Mouse (Mus musculus) intestine, embryonic 14.5 days (tissue): Measurements from ENCODE around the gene Exosc3. TPM values are rescaled to one million over a fixed set of nuclear protein-coding genes. Genes with fewer than 3 reads are reported as not detected.

Experiments used
- ATAC-seq: fragments of 200-750 bp; cut with Nextera tagmentation; replicated peaks from 2 replicates; pipeline ENCODE4 v1.8.0; 2017; ENCODE audit warnings: low read depth, moderate number of reproducible peaks, moderate TSS enrichment, moderate library complexity; ENCODE audit not compliant: low FRiP score, low TSS enrichment
- DNase-seq: peaks from one replicate; pipeline ENCODE4 v3.0.0-alpha.2; 2018; ENCODE audit warnings: low spot score
- H3K27ac ChIP-seq: fragments of 300-500 bp; sonication (generic); 2 replicates; pipeline ENCODE4 v1.5.1; 2014; ENCODE audit warnings: low read depth, mild to moderate bottlenecking, control low read depth
- H3K27me3 ChIP-seq: fragments of 300-500 bp; sonication (generic); replicated peaks from 2 replicates; pipeline ENCODE4 v1.6.1; 2014; ENCODE audit warnings: low read length, control low read depth; ENCODE audit not compliant: control insufficient read depth, insufficient read depth
- H3K36me3 ChIP-seq: fragments of 300-500 bp; sonication (generic); 2 replicates; pipeline ENCODE4 v1.6.1; 2014; ENCODE audit warnings: low read length, control low read depth; ENCODE audit not compliant: control insufficient read depth, insufficient read depth
- H3K4me1 ChIP-seq: fragments of 300-500 bp; sonication (generic); replicated peaks from 2 replicates; pipeline ENCODE4 v1.6.1; 2014; ENCODE audit warnings: low read length, control low read depth, mixed read lengths; ENCODE audit not compliant: control insufficient read depth, insufficient read depth
- H3K4me2 ChIP-seq: fragments of 300-500 bp; sonication (generic); 2 replicates; pipeline ENCODE4 v1.6.1; 2014; ENCODE audit warnings: low read length
- H3K4me3 ChIP-seq: fragments of 300-500 bp; sonication (generic); 2 replicates; pipeline ENCODE4 v1.5.1; 2014; ENCODE audit warnings: low read depth, low read length, control low read depth, mixed read lengths
- H3K9ac ChIP-seq: fragments of 300-500 bp; sonication (generic); 2 replicates; pipeline ENCODE4 v1.6.1; 2014; ENCODE audit warnings: mild to moderate bottlenecking, low read length
- H3K9me3 ChIP-seq: fragments of 300-500 bp; sonication (generic); 2 replicates; pipeline ENCODE4 v1.6.1; 2016; ENCODE audit warnings: low read length, control low read depth; ENCODE audit not compliant: control insufficient read depth
- WGBS: fragments of 180-500 bp; shearing (Covaris S2); extraction: QIAGEN DNeasy Blood & Tissue Kit; methylation state at CpG from one replicate; pipeline ENCODE4 v1.1.7; 2014; 5-methylcytosine and 5-hydroxymethylcytosine counted together
- polyA plus RNA-seq: library from polyadenylated mRNA; unstranded; fragments of >200 nt; fragmentation: Nextera tagmentation; extraction: Ambion mirVana; gene quantifications from 2 replicates; pipeline ENCODE4 v1.2.1, GENCODE M21; 2014

Exosc3 gene
- polyA plus RNA-seq, 1 experiment from 2014 or later = 87.9 TPM

DNA sequence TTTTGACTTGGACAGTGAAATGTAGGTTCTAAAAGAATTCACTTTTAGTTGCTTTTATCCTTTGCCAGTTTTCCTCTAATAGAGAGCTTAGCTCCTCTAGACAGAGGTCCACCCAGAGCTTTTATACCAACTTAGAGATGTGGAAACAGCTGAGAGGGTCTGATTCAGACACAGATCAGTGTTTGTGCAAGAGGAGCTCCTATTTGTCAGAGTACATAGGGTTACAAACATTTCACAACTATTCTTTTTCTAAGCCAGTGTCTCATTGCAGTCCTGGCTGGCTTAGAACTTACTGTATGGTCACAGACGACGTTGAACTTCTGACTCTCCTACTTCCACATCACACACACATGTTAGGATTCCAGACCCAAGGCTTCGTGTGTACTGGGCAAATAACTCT lies 14.1 kb upstream of the Exosc3 start:
- Histone ChIP-seq H3K9ac (no peak overlapping the region), H3K27me3 (no peaks in the 10 kb centered on the region), H3K27ac (no peak overlapping the region), H3K4me2 (no peak overlapping the region), H3K4me1 (no peaks in the 10 kb centered on the region), H3K4me3 (no peak overlapping the region), H3K9me3 (no peaks in the 10 kb centered on the region), H3K36me3 (peaks cover 42% of the 10 kb centered on the region)
- ATAC-seq (no peak), DNase-seq (no peak)
- WGBS = 85% methylated on average over 3 of the region's 3 CpGs

DNA sequence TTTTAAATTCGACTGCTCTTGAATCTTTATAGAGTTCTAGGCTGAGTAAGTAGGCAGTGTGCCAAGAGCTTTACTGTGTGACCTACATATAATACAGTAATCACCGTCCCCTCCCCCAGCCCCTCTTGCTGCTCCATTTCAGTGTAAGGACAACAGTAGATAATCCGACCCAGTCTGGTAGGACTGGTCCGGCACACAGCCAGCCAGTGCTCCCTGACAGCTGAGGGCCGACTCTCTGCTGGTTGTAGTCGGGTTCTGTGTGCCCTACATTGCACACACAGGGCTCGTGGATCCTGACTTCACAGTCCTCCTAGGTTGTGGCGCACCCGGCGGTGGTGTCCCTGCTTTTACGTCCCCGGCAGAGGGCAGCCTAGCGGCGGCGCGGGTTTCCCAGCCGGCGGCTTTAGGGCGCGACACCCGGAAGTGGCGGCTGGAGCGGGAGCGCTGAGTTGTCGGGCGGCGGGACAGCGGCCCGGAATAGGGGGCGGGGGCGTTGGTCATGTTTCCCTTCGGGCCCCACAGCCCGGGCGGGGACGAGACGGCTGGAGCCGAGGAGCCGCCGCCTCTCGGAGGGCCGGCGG lies 773 bp downstream of the Exosc3 start, which contains the start of gene Dcaf10:
TSS of gene Dcaf10 (plus strand) at position 433 of the 581 bp plus-strand sequence.
- Histone ChIP-seq H3K27ac (peak within 1 kb of the TSS; percentile 98), H3K4me3 (peak within 1 kb of the TSS; percentile 97), H3K27me3 (no peaks in the 10 kb centered on the region), H3K4me1 (peaks cover 14% of the 10 kb centered on the region; the same call in 1 of the 2 replicates), H3K9ac (peak within 1 kb of the TSS; percentile 92), H3K36me3 (peaks cover 8% of the 10 kb centered on the region; the same call in 1 of the 2 replicates), H3K9me3 (no peaks in the 10 kb centered on the region), H3K4me2 (peak within 1 kb of the TSS; percentile 67)
- WGBS = under 1% methylated on average over 42 of the region's 42 CpGs
- ATAC-seq = peak; percentile 93
- DNase-seq = peak; percentile 98

DNA sequence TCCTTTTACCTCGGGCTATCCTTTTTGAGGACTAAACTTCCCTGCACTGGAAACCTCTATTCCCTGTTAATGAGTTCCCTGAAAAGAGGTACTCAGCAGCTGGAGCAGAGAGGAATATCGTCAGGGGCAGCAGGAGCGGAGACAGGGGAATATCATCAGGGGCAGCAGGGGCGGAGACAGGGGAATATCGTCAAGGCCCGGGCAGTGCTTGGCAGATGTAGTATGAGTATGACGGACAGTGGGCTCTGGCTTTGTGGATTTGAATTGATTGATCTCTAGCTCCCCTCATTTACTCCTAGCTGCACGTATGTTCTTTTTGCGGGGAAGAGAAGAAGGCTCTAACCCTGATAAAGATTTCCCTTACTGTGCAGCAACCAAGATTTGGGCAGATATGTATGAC lies 1.3 kb downstream of the Exosc3 start:
- Histone ChIP-seq H3K36me3 (peaks cover 8% of the 10 kb centered on the region; the same call in 1 of the 2 replicates), H3K9me3 (no peaks in the 10 kb centered on the region), H3K27ac (peak overlapping the region; percentile 98), H3K27me3 (no peaks in the 10 kb centered on the region), H3K9ac (peak overlapping the region; percentile 92; the same call in 1 of the 2 replicates), H3K4me3 (peak overlapping the region; percentile 97), H3K4me2 (peak overlapping the region; percentile 67), H3K4me1 (peaks cover 14% of the 10 kb centered on the region; the same call in 1 of the 2 replicates)
- WGBS = 55% methylated on average over 9 of the region's 9 CpGs
- no peak for DNase-seq
- ATAC-seq = no peak

DNA sequence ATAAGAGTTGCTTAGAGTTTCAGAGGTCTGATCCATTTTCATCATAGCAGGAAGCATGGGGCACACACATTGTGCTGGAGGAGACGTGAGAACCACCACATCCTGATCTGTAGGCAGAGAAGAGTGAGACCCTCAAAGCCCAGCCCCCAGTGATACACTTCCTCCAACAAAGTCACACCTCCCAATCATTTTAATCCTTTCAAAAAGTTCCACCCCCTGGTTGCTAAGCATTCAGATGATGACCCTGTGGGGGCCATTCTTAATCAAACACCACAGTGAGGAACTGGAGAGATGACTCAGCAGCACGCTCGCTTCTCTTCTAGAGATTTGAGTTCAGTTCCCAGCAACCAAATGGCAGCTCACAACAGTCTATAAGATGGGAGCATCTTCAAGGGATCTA lies 10.1 kb downstream of the Exosc3 start:
- Histone ChIP-seq H3K4me1 (no peaks in the 10 kb centered on the region), H3K4me2 (no peak overlapping the region), H3K27me3 (no peaks in the 10 kb centered on the region), H3K9ac (no peak overlapping the region), H3K27ac (no peak overlapping the region), H3K9me3 (no peaks in the 10 kb centered on the region), H3K36me3 (no peaks in the 10 kb centered on the region), H3K4me3 (no peak overlapping the region)
- DNase-seq (no peak), ATAC-seq (no peak)
- WGBS = 56% methylated on average over 3 of the region's 3 CpGs

DNA sequence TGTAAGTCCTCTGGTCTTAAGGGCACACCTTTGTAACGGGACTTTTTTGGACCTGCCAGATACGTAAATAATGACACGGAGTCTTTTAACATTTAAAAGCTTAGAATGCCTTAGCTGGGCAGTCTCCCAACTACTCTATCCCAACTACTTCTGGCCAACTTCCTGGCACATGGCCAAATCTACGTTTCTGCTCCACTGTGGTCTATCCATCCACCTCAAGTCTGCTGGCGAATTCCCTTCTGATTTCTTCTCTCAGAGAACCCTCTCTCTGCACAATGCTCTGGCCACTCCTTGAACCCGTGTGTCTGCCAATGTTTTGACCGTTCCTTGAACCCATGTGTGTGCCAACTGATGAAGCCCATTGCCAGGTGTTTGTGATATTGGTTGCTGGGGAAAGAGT lies 11.4 kb downstream of the Exosc3 start:
- no peak overlapping the region for H3K4me2 ChIP-seq
- H3K9me3 ChIP-seq = no peaks in the 10 kb centered on the region
- no peaks in the 10 kb centered on the region for H3K27me3 ChIP-seq
- no peaks in the 10 kb centered on the region for H3K4me1 ChIP-seq
- ATAC-seq (no peak), DNase-seq (no peak)
- H3K9ac ChIP-seq = no peak overlapping the region
- H3K36me3 ChIP-seq = no peaks in the 10 kb centered on the region
- H3K27ac ChIP-seq = no peak overlapping the region
- no peak overlapping the region for H3K4me3 ChIP-seq
- WGBS = 75% methylated on average over 7 of the region's 7 CpGs

GRCm38 (mm10) chr4:45320159-45320816 lies 22.2 kb downstream of the Exosc3 start:
- Histone ChIP-seq H3K9ac (peak overlapping the region; percentile 86), H3K4me1 (peaks cover 9% of the 10 kb centered on the region), H3K4me3 (peak overlapping the region; percentile 87), H3K27me3 (0 out of 2 replicates have a peak, but pooled peaks cover under 1% of the 10 kb centered on the region), H3K27ac (peak overlapping the region; percentile 87), H3K36me3 (peaks cover 30% of the 10 kb centered on the region), H3K9me3 (no peaks in the 10 kb centered on the region), H3K4me2 (peak overlapping the region; percentile 64)
- DNase-seq (peak; percentile 92), ATAC-seq (peak; percentile 92)
- under 1% methylated on average over 56 of the region's 56 CpGs for WGBS

GRCm38 (mm10) chr4:45311056-45311455 lies 31.5 kb downstream of the Exosc3 start:
- H3K36me3 ChIP-seq = peaks cover 54% of the 10 kb centered on the region
- no peak for DNase-seq
- no peak for ATAC-seq
- H3K27ac ChIP-seq = no peak overlapping the region
- H3K4me3 ChIP-seq = no peak overlapping the region
- H3K4me1 ChIP-seq = no peaks in the 10 kb centered on the region
- 88% methylated on average over 2 of the region's 2 CpGs for WGBS
- H3K9me3 ChIP-seq = no peaks in the 10 kb centered on the region
- H3K27me3 ChIP-seq = no peaks in the 10 kb centered on the region
- H3K9ac ChIP-seq = no peak overlapping the region
- H3K4me2 ChIP-seq = no peak overlapping the region

DNA sequence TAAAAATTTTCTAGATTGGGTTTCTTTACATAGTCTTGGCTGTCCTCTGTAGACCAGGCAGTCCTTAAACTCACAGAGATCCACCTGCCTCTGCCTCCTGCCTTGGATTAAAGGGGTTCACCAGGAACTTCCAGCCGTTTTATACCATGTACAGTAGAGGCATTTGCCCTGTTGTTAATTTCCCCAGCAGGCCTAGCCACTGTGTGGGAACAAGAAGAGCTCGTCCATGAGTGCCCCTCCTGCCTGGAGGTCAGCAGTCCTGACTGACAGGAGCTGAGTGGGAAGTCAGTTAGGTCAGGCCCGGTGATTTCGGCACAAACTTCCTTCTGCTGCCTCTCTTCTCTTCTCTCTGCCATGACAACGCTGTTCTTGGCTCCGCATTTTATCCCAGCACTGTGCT lies 33.9 kb downstream of the Exosc3 start:
- Histone ChIP-seq H3K9ac (no peak overlapping the region), H3K4me1 (no peaks in the 10 kb centered on the region), H3K36me3 (peaks cover 45% of the 10 kb centered on the region), H3K4me3 (no peak overlapping the region), H3K9me3 (no peaks in the 10 kb centered on the region), H3K4me2 (no peak overlapping the region), H3K27ac (no peak overlapping the region), H3K27me3 (no peaks in the 10 kb centered on the region)
- DNase-seq (no peak), ATAC-seq (no peak)
- WGBS = 87% methylated on average over 6 of the region's 6 CpGs

- H3K4me3 ChIP-seq = no peak overlapping the region
- no peak overlapping the region for H3K9ac ChIP-seq
- H3K36me3 ChIP-seq = peaks cover 46% of the 10 kb centered on the region
- DNase-seq (no peak), ATAC-seq (no peak)
- H3K27me3 ChIP-seq = no peaks in the 10 kb centered on the region
- H3K4me1 ChIP-seq = no peaks in the 10 kb centered on the region
- no peak overlapping the region for H3K4me2 ChIP-seq
- no peaks in the 10 kb centered on the region for H3K9me3 ChIP-seq
- H3K27ac ChIP-seq = no peak overlapping the region
- 44% methylated on average over 11 of the region's 11 CpGs for WGBS
These were observed 34.5 kb downstream of the Exosc3 start for GRCm38 (mm10) chr4:45308046-45308445.
